Mouse (Mus musculus) heart, adult 2 months (tissue): ENCODE data around the gene Nos1ap. TPM values are rescaled to one million over a fixed set of nuclear protein-coding genes. Genes with fewer than 3 reads are reported as not detected.

Experiments used
- DNase-seq, 2 experiments: peaks; one replicate each; pipeline ENCODE4 v3.0.0; 2021
- H3K27ac ChIP-seq: fragments of 200-600 bp; 2 replicates; pipeline ENCODE4 v1.8.1; 2022
- H3K27me3 ChIP-seq: fragments of 200-500 bp; 2 replicates; pipeline ENCODE4 v1.6.1; 2012; ENCODE audit warnings: mild to moderate bottlenecking, low read length, inconsistent platforms, mixed read lengths; ENCODE audit not compliant: control insufficient read depth, insufficient read depth
- H3K36me3 ChIP-seq: fragments of 200-500 bp; 2 replicates; pipeline ENCODE4 v1.6.1; 2012; ENCODE audit warnings: low read length, inconsistent platforms; ENCODE audit not compliant: control insufficient read depth, insufficient read depth
- H3K4me1 ChIP-seq: fragments of 200-500 bp; 2 replicates; pipeline ENCODE4 v1.6.1; 2011; ENCODE audit warnings: low read length; ENCODE audit not compliant: control insufficient read depth, insufficient read depth
- H3K4me3 ChIP-seq: fragments of 200-600 bp; 2 replicates; pipeline ENCODE4 v1.8.1; 2022
- H3K79me2 ChIP-seq: fragments of 200-500 bp; replicated peaks from 2 replicates; pipeline ENCODE4 v1.6.1; 2012; ENCODE audit warnings: mild to moderate bottlenecking, inconsistent platforms, low read length, moderate library complexity, mixed read lengths; ENCODE audit not compliant: control insufficient read depth, insufficient read depth
- H3K9ac ChIP-seq: fragments of 200-500 bp; 2 replicates; pipeline ENCODE4 v1.6.1; 2012; ENCODE audit warnings: low read depth, mild to moderate bottlenecking, control low read depth, inconsistent platforms, low read length, mixed read lengths
- CTCF ChIP-seq: fragments of 200-600 bp; IDR thresholded peaks from 2 replicates; pipeline ENCODE4 v1.8.1; 2022; ENCODE audit warnings: antibody characterized with exemption, mild to moderate bottlenecking, moderate library complexity
- EP300 ChIP-seq: fragments of 200-500 bp; IDR thresholded peaks from 2 replicates; pipeline ENCODE4 v1.6.1; 2011; ENCODE audit warnings: low read depth, low read length, control low read depth; ENCODE audit not compliant: insufficient read depth
- POLR2A ChIP-seq: fragments of 200-500 bp; IDR thresholded peaks from 2 replicates; pipeline ENCODE4 v1.6.1; 2011; ENCODE audit warnings: mild to moderate bottlenecking, low read depth, low read length, control low read depth; ENCODE audit not compliant: insufficient read depth
- WGBS: fragments of 180-500 bp; shearing (Covaris S2); methylation state at CpG from one replicate; pipeline ENCODE4 v1.1.7; 2018; 5-methylcytosine and 5-hydroxymethylcytosine counted together
- intact Hi-C: fragments of 180-260 bp; cut with DNase I; formaldehyde crosslinking; loops from one replicate; pipeline ENCODE4 v1.15.1; 2025
- polyA plus RNA-seq: library from polyadenylated mRNA; depleted of rRNA; stranded (reverse); fragments of >200 nt; gene quantifications from 2 replicates; pipeline ENCODE4 v1.2.3, GENCODE M21; 2012
- total RNA-seq, 2 experiments: library from RNA; stranded (reverse); gene quantifications; 2 replicates each; pipeline ENCODE4 v1.2.3; 2021

Gene Nos1ap
- total and polyA plus RNA-seq, 3 experiments = 11.5 to 24.0 (median 22.0) TPM

GRCm38 (mm10) chr1:170473460-170473859 is 116.2 kb downstream of the Nos1ap start:
- no peak for TF ChIP-seq CTCF
- TF ChIP-seq EP300 = no peak
- TF ChIP-seq POLR2A = no peak
- no peaks in the 10 kb centered on the region; the same call in 1 of the 2 replicates for H3K79me2 ChIP-seq
- DNase-seq = no peak
- H3K36me3 ChIP-seq = no peaks in the 10 kb centered on the region
- H3K4me3 ChIP-seq = no peak overlapping the region
- intact Hi-C loops = no loop called here
- H3K27me3 ChIP-seq = no peaks in the 10 kb centered on the region
- H3K27ac ChIP-seq = no peak overlapping the region
- no peak overlapping the region for H3K9ac ChIP-seq
- H3K4me1 ChIP-seq = peaks cover 3% of the 10 kb centered on the region
- WGBS = 68% methylated on average over 6 of the region's 6 CpGs

DNA sequence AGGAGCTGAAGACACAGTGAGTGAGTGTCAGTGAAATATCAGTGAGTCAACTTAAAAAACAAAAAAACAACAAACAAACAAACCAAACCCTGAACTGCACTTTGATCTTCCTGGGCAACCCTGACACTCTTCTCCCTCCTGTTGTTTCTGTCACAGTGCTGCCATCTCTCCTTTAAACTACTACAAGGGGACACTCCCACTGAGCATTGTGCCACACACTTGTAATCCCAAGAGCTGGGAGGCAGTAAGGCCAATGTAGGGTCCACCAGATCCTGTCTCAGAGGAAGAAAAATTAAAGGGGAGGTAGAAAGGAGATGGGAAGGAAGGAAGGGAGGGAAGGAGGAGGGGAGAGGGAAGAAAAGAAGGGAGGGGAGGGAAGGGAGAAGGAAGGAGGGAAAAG is 116.8 kb downstream of the Nos1ap start:
- Histone ChIP-seq H3K27me3 (no peaks in the 10 kb centered on the region), H3K9ac (no peak overlapping the region), H3K4me1 (no peaks in the 10 kb centered on the region), H3K27ac (no peak overlapping the region), H3K36me3 (no peaks in the 10 kb centered on the region), H3K4me3 (no peak overlapping the region), H3K79me2 (no peaks in the 10 kb centered on the region; the same call in 1 of the 2 replicates)
- no peak for TF ChIP-seq EP300
- no peak for TF ChIP-seq POLR2A
- no peak for TF ChIP-seq CTCF
- intact Hi-C loops = no loop called here
- DNase-seq = no peak

GRCm38 (mm10) chr1:170466099-170467009 is 123.3 kb downstream of the Nos1ap start:
- Histone ChIP-seq H3K4me1 (no peaks in the 10 kb centered on the region), H3K27me3 (no peaks in the 10 kb centered on the region), H3K4me3 (no peak overlapping the region), H3K36me3 (no peaks in the 10 kb centered on the region), H3K27ac (no peak overlapping the region), H3K9ac (no peak overlapping the region), H3K79me2 (no peaks in the 10 kb centered on the region)
- intact Hi-C loops = no loop called here
- no peak for TF ChIP-seq CTCF
- no peak for TF ChIP-seq POLR2A
- no peak for TF ChIP-seq EP300
- no peak for DNase-seq
- WGBS = 67% methylated on average over 6 of the region's 6 CpGs

DNA sequence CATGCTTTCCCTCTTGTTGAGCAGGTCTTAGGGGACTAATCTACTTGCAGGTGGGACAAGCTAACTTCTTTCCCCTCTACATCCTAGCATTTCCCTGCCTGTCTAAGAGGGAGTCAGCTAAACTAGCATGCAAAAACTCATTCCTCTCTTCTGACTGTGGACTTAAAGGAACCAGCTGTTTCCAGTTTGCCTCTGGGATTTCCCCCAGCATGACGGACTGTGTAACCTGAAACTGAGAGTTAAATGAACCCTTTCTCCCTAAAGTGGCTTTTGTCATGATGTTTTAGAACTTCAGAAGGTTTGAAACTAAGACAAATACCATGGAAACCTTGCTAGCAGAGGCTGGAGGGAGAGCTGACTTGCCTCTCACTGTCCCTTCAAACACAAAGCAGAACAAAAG is 127.5 kb downstream of the Nos1ap start:
- Histone ChIP-seq H3K79me2 (no peaks in the 10 kb centered on the region), H3K36me3 (no peaks in the 10 kb centered on the region), H3K27me3 (no peaks in the 10 kb centered on the region), H3K27ac (no peak overlapping the region), H3K9ac (no peak overlapping the region), H3K4me1 (no peaks in the 10 kb centered on the region; the same call in 1 of the 2 replicates), H3K4me3 (no peak overlapping the region)
- 81% methylated on average over 1 of the region's 1 CpGs for WGBS
- TF ChIP-seq EP300 (no peak), CTCF (no peak), POLR2A (no peak)
- intact Hi-C loops = no loop called here
- DNase-seq = no peak

- Histone ChIP-seq H3K27ac (no peak overlapping the region), H3K4me3 (no peak overlapping the region), H3K27me3 (no peaks in the 10 kb centered on the region), H3K9ac (no peak overlapping the region), H3K4me1 (no peaks in the 10 kb centered on the region; the same call in 1 of the 2 replicates), H3K36me3 (no peaks in the 10 kb centered on the region), H3K79me2 (no peaks in the 10 kb centered on the region)
- peak; percentile 29 to 44 for DNase-seq
- TF ChIP-seq POLR2A (no peak), CTCF (no peak), EP300 (no peak)
- 59% methylated on average over 5 of the region's 5 CpGs for WGBS
- intact Hi-C loops = no loop called here
These were observed 129.6 kb downstream of the Nos1ap start for GRCm38 (mm10) chr1:170459896-170460602.
